Mouse (Mus musculus): ENCODE results near the gene Hif1an. TPM values are rescaled to one million over a fixed set of nuclear protein-coding genes. Genes with fewer than 3 reads are reported as not detected.

The Hif1an gene
- polyA plus RNA-seq, 1 experiment from 2014 or later, result 10.1 TPM

DNA sequence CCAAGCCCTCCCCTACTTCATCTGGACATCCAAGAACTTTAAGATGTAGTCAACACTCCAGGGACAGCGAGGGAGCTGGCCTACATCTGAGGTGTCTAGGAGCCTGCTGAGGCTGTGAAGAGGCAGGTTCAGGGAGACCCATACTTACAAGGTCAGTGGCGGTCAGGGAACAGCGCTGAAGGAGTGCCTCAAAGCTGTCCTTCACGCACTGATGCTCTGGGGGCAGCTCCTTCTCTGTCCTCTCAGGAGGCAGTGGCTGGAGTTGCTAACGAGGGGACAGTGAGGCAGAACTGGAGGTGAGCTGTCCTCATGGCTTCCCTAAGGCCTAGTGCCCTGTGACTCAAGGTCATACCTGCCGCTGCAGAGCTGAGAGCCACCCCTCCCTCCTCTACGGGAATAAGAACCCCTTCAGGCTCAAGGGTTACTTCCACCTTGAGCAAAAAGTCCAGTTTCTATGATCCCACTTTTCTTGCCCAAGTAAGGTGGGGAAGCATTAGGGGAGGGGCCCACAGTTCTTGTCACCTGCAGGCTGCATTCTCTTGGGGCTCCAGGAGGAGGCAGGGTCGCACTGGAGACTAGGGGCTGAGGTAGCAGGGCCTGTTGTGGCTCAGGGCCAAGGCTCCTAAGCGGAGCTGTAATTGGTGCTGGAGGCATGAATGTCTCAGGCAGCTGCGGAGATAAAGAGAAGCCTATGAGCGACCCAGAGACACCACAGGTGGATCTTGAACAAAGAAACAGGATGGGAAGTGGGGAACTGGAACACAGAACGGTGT is 44.5 kb upstream of the Hif1an start:
- Histone ChIP-seq H3K27ac (replicated peaks) (no peak overlapping the region), H3K27me3 (ENCODE audit: control insufficient read depth, insufficient read depth, low read length) (no peaks in the 10 kb centered on the region), H3K4me3 (ENCODE audit: low read depth, low read length) (no peak overlapping the region), H3K4me1 (replicated peaks; ENCODE audit: control insufficient read depth, insufficient read depth) (no peaks in the 10 kb centered on the region; the same call in 1 of the 2 replicates), H3K36me3 (ENCODE audit: control insufficient read depth, insufficient read depth, low read length) (no peaks in the 10 kb centered on the region), H3K4me2 (replicated peaks; ENCODE audit: low read depth) (no peak overlapping the region), H3K9ac (ENCODE audit: low read length) (no peak overlapping the region), H3K9me3 (ENCODE audit: control insufficient read depth, low read length) (no peaks in the 10 kb centered on the region)
- 76% methylated on average over 12 of the region's 12 CpGs for WGBS
- peak; percentile 37 for TF ChIP-seq CTCF (IDR thresholded peaks at IDR 0.05; ENCODE audit: low read depth)
- no peak for TF ChIP-seq EP300 (optimal IDR thresholded peaks at IDR 0.05)
- DNase-seq (ENCODE audit: low spot score), result no peak
- ATAC-seq (ENCODE audit: low FRiP score, low TSS enrichment), result 0 out of 2 replicates have a peak, but pooled peaks have one; percentile 28

DNA sequence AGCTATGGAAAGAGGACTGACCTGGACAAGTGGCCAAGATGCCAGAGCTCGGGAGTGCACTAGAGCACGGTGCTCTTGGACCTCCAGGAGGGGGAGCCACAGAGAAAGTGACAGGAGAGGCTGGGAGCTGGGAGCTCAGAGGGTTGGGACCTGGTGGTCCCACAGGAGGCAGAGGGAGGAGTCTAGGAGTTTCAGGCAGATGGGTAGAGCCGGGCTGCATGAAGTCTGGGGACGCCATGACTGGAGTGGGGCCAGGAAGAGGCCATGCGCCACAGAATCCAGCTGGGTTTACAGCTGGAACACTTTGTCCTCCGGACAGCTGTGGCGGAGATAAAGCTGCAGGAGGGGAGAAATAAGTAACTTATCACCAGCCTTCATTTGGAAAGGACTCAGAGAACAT is 43.5 kb upstream of the Hif1an start:
- Histone ChIP-seq H3K9me3 (ENCODE audit: control insufficient read depth, low read length) (no peaks in the 10 kb centered on the region), H3K4me2 (replicated peaks; ENCODE audit: low read depth) (no peak overlapping the region), H3K4me3 (ENCODE audit: low read depth, low read length) (no peak overlapping the region), H3K36me3 (ENCODE audit: control insufficient read depth, insufficient read depth, low read length) (no peaks in the 10 kb centered on the region), H3K27ac (replicated peaks) (no peak overlapping the region), H3K9ac (ENCODE audit: low read length) (no peak overlapping the region), H3K4me1 (replicated peaks; ENCODE audit: control insufficient read depth, insufficient read depth) (no peaks in the 10 kb centered on the region), H3K27me3 (ENCODE audit: control insufficient read depth, insufficient read depth, low read length) (no peaks in the 10 kb centered on the region)
- ATAC-seq (ENCODE audit: low FRiP score, low TSS enrichment), result peak; percentile 29; the same call in 1 of the 2 replicates
- WGBS, result 27% methylated on average over 7 of the region's 7 CpGs
- DNase-seq (ENCODE audit: low spot score), result peak; percentile 19
- TF ChIP-seq CTCF (IDR thresholded peaks at IDR 0.05; ENCODE audit: low read depth) (peak; percentile 54), EP300 (optimal IDR thresholded peaks at IDR 0.05) (no peak)

GRCm38 (mm10) chr19:44525551-44526205 is 37.0 kb upstream of the Hif1an start:
- H3K9me3 ChIP-seq (ENCODE audit: control insufficient read depth, low read length), result no peaks in the 10 kb centered on the region
- H3K9ac ChIP-seq (ENCODE audit: low read length), result no peak overlapping the region
- H3K27me3 ChIP-seq (ENCODE audit: control insufficient read depth, insufficient read depth, low read length), result no peaks in the 10 kb centered on the region
- no peaks in the 10 kb centered on the region for H3K36me3 ChIP-seq (ENCODE audit: control insufficient read depth, insufficient read depth, low read length)
- ATAC-seq (ENCODE audit: low FRiP score, low TSS enrichment), result no peak
- H3K4me2 ChIP-seq (replicated peaks; ENCODE audit: low read depth), result no peak overlapping the region
- no peak overlapping the region for H3K4me3 ChIP-seq (ENCODE audit: low read depth, low read length)
- TF ChIP-seq CTCF (IDR thresholded peaks at IDR 0.05; ENCODE audit: low read depth) (no peak), EP300 (optimal IDR thresholded peaks at IDR 0.05) (no peak)
- H3K27ac ChIP-seq (replicated peaks), result no peak overlapping the region
- WGBS, result 81% methylated on average over 9 of the region's 9 CpGs
- no peaks in the 10 kb centered on the region for H3K4me1 ChIP-seq (replicated peaks; ENCODE audit: control insufficient read depth, insufficient read depth)
- no peak for DNase-seq (ENCODE audit: low spot score)

DNA sequence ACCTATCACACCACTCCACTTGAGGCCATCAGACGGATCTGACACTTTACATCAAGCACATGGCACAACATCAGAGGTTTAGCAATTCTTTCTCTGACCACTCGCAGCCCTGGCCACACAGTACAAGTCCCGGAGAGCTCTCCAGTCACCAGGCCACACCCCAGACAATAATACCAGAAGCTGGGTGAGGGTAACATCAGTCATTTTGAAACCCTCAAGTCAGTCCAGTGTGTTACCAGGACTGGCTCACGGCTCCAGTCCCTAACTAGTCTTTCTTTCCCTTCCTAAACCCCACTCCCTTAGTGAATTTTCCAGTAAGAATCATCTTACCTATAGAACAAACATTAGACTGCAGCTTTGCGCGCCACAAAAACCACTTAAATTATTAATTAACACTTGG is 32.6 kb upstream of the Hif1an start:
- Histone ChIP-seq H3K9me3 (ENCODE audit: control insufficient read depth, low read length) (no peaks in the 10 kb centered on the region), H3K27me3 (ENCODE audit: control insufficient read depth, insufficient read depth, low read length) (no peaks in the 10 kb centered on the region), H3K4me2 (replicated peaks; ENCODE audit: low read depth) (no peak overlapping the region), H3K27ac (replicated peaks) (no peak overlapping the region), H3K4me1 (replicated peaks; ENCODE audit: control insufficient read depth, insufficient read depth) (no peaks in the 10 kb centered on the region), H3K36me3 (ENCODE audit: control insufficient read depth, insufficient read depth, low read length) (no peaks in the 10 kb centered on the region), H3K4me3 (ENCODE audit: low read depth, low read length) (no peak overlapping the region), H3K9ac (ENCODE audit: low read length) (no peak overlapping the region)
- WGBS, result 75% methylated on average over 6 of the region's 6 CpGs
- no peak for TF ChIP-seq EP300 (optimal IDR thresholded peaks at IDR 0.05)
- no peak for TF ChIP-seq CTCF (IDR thresholded peaks at IDR 0.05; ENCODE audit: low read depth)
- DNase-seq (ENCODE audit: low spot score) (no peak), ATAC-seq (ENCODE audit: low FRiP score, low TSS enrichment) (no peak)

- Histone ChIP-seq H3K27ac (replicated peaks) (no peak overlapping the region), H3K4me1 (replicated peaks; ENCODE audit: control insufficient read depth, insufficient read depth) (no peaks in the 10 kb centered on the region), H3K36me3 (ENCODE audit: control insufficient read depth, insufficient read depth, low read length) (no peaks in the 10 kb centered on the region), H3K4me3 (ENCODE audit: low read depth, low read length) (no peak overlapping the region), H3K4me2 (replicated peaks; ENCODE audit: low read depth) (no peak overlapping the region), H3K9me3 (ENCODE audit: control insufficient read depth, low read length) (no peaks in the 10 kb centered on the region), H3K27me3 (ENCODE audit: control insufficient read depth, insufficient read depth, low read length) (no peaks in the 10 kb centered on the region), H3K9ac (ENCODE audit: low read length) (no peak overlapping the region)
- no peak for DNase-seq (ENCODE audit: low spot score)
- no peak for ATAC-seq (ENCODE audit: low FRiP score, low TSS enrichment)
- 30% methylated on average over 3 of the region's 3 CpGs for WGBS
- TF ChIP-seq EP300 (optimal IDR thresholded peaks at IDR 0.05) (no peak), CTCF (IDR thresholded peaks at IDR 0.05; ENCODE audit: low read depth) (peak; percentile 77)
Observed at GRCm38 (mm10) chr19:44535376-44535775, 27.3 kb upstream of the Hif1an start.

DNA sequence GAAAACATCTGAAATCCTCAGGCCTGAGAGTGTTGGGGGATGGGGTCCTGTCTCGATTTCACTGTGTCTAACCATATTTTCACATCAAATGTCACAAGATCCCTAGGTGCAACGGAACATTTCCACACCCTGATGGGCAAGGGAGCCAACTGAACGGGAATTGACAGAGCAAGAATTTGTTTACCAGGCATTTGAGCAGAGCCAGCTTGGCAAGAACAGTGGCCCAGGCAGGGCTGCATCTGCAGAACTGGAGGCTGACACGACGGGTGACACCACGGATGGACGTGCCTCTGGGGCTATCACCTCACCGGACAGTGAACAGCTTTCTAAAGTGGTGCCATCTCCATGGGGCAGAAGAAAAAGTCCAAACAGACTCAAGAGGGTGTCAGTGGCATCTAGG is 25.2 kb upstream of the Hif1an start:
- H3K9me3 ChIP-seq (ENCODE audit: control insufficient read depth, low read length), result no peaks in the 10 kb centered on the region
- no peak overlapping the region for H3K4me2 ChIP-seq (replicated peaks; ENCODE audit: low read depth)
- H3K27me3 ChIP-seq (ENCODE audit: control insufficient read depth, insufficient read depth, low read length), result no peaks in the 10 kb centered on the region
- no peak overlapping the region for H3K9ac ChIP-seq (ENCODE audit: low read length)
- H3K27ac ChIP-seq (replicated peaks), result no peak overlapping the region
- H3K4me3 ChIP-seq (ENCODE audit: low read depth, low read length), result no peak overlapping the region
- no peaks in the 10 kb centered on the region for H3K36me3 ChIP-seq (ENCODE audit: control insufficient read depth, insufficient read depth, low read length)
- WGBS, result 77% methylated on average over 8 of the region's 8 CpGs
- no peak for ATAC-seq (ENCODE audit: low FRiP score, low TSS enrichment)
- no peak for DNase-seq (ENCODE audit: low spot score)
- no peaks in the 10 kb centered on the region for H3K4me1 ChIP-seq (replicated peaks; ENCODE audit: control insufficient read depth, insufficient read depth)
- TF ChIP-seq CTCF (IDR thresholded peaks at IDR 0.05; ENCODE audit: low read depth) (no peak), EP300 (optimal IDR thresholded peaks at IDR 0.05) (no peak)
